Mouse (Mus musculus) small intestine, adult 10 weeks (tissue): Measurements from ENCODE around the gene Antxr1. TPM values are rescaled to one million over a fixed set of nuclear protein-coding genes. Genes with fewer than 3 reads are reported as not detected.

Experiments used
- polyA plus RNA-seq: library from polyadenylated mRNA; stranded (reverse); fragments of 350-450 nt; fragmentation: Illumina TruSeq; extraction: RNeasy Lipid Tissue Mini Kit (QIAGEN cat#74804); gene quantifications from one replicate; pipeline ENCODE4 v1.2.3, GENCODE M21; 2014; ENCODE audit warnings: low replicate concordance

Gene Antxr1
- 16.2 TPM for polyA plus RNA-seq

DNA sequence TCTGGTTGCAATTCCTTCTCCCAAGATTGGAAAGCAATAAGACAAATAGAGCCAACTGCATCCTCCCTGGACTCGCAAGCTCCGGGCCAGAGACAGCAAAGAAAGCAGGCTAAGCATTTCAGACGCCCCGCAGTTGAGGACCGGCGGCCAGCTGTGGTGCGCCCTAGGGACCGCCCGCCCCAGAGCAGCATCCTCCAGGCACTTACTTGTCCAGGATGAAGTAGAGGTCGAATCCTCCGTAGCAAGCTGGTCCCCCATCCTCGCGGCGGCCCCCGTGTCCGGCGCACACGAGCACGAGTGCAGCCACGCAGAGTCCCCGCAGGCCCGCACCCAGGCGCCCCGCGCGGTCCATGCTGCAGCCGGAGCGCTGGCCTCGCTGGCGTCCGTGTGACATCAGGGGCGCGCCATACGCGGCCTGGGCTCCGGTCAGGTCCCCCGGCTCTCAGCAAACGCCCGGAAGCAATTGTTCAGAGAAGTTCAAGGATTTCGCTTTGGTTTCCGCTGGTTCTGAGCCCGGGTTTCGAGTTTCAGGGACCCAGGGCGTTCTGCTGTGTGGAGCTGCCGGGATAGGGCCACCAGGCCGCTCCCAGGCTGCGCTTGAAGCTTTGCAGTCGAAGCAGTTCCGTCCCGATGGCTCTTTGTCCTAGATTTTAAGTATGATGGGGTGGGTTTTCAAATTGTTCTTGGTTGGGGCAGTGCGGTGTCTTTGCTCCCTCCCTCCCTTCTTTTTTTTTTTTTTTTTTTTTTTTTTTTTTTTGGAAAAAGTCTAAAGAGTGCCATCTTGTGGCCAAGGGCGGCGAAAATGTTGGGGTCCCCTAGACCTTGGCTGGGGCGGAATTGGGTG, at the start of gene Antxr1:
Gene Antxr1, minus strand, starts transcription at position 731 of the 844 bp plus-strand sequence.

DNA sequence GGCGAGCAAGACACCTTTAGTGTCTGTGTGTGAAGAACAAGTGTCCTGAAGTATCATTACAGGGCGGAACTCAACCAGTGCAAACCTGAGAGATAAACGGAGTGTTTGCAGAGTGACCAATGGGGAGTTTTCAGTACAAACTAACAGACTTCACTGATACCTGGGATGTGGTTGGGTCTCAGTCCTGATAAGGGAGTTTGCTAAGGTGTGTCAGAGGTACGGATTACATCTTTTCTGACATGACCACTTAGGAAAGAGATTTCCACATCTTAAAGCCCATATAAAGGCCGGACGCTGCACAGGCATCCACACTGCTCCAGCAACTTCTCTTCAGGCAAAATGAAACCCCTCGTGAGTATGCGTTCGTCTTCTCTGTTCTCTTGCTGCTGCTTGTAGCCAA, 37.4 kb upstream of the Antxr1 start, which contains the start of gene Gkn2:
Gene Gkn2, plus strand, starts transcription at position 301 of the 400 bp plus-strand sequence.

DNA sequence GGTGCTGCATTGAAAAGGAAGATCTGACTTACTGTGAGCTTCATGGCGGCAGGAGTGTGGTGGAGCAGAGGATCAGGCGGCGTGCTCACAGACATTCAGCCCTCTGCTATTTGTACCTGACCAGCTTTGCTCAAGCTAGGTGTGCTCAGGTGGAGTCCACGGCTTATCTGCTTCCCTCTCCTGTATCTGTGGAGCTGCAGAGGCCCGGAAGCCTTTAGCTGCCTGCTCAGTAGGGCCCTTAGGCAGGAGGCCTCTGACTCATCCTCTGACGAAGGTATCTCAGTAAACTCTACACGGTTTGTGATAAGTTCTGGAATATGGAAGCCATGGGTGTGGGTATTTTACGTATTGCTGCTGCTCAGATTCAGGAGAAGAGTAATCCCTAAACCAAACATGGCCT, 15.2 kb upstream of the Antxr1 start, which contains the start of gene Gkn1:
Gene Gkn1, minus strand, starts transcription at position 114 of the 400 bp plus-strand sequence.

DNA sequence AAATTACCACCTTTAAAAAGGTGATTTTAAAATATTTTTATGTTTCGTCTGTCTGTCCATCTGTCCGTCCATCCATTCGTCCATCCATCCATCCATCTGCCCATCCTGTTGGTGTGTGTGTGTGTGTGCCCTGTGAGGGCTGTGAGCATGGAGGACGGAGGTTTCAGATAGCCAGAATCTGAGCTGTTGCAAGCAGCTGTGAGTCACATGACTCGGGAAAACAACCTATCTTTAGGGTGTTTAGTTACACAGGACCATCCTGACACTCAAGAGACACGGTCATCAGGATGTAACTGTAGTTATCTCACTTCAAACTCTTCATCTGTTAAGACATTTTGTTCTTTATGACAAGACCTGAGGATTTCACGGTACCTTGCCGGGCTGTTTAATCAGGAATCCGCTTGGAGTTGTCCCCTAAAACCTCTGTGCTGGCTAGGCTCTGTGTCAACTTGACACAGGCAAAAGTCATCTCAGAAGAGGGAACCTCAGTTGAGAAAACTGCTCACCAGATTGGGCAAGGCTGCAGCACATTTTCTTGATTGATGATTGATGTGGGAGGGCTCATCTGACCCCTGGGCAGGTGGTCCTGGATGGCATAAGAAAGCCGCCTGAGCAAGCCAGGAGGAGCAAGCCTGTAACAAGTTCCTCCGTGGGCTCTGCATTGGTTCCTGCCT, 231.4 kb downstream of the Antxr1 start, which contains the start of gene D6Ertd527e:
Gene D6Ertd527e, plus strand, starts transcription at position 624 of the 674 bp plus-strand sequence.

Other genes starting within 250 kb of the Antxr1 start
- gene D6Ertd527e, start 231.1 kb downstream of the Antxr1 start, polyA plus RNA-seq, result not detected
- not detected for gene Gkn1, start 15.1 kb upstream of the Antxr1 start, polyA plus RNA-seq
- gene Gkn2, start 37.5 kb upstream of the Antxr1 start, polyA plus RNA-seq, result not detected
- 0.56 TPM for gene Gkn3, start 53.1 kb upstream of the Antxr1 start, polyA plus RNA-seq
- gene Bmp10, start 93.2 kb upstream of the Antxr1 start, polyA plus RNA-seq, result not detected
- 0.74 TPM for gene Arhgap25, start 197.4 kb upstream of the Antxr1 start, polyA plus RNA-seq